Comparison of ENCODE assay signal across 8 mouse cellular contexts in genomic region chr2:136891068-136891950, GRCm38 (mm10). TPM values are rescaled to one million over a fixed set of nuclear protein-coding genes. Genes with fewer than 3 reads are reported as not detected.
A peak's percentile ranks its signal among the peaks of the same experiment; 100 is the strongest.
DNase-seq lines count a peak whose midpoint lies in the region; ATAC-seq and TF ChIP-seq lines count a peak whose summit lies in the region.

Slx4ip (plus strand) TSS chr2:136891218.
AL731706.1 (minus strand) TSS chr2:136891389.
Mkks (minus strand) TSS chr2:136891389.

- TF ChIP-seq CTCF in MEL (IDR thresholded peaks at IDR 0.05 in 2 of 3, conservative IDR thresholded peaks at IDR 0.05 in 1 of 3; ENCODE audit: control insufficient read depth in 1 of 3, insufficient read depth in 1 of 3, low read depth in 2 of 3, low read length in 3 of 3, poor library complexity in 1 of 3, severe bottlenecking in 1 of 3) = no peak
- no peak for TF ChIP-seq CTCF in cerebellum, adult 2 months (IDR thresholded peaks at IDR 0.05; ENCODE audit: borderline replicate concordance, insufficient read depth, low read depth, low read length)
- peak; percentile 46 for TF ChIP-seq CTCF in forebrain, postnatal 0 days (IDR thresholded peaks at IDR 0.05; ENCODE audit: low read depth)

- TF ChIP-seq POLR2A in MEL (IDR thresholded peaks at IDR 0.05; ENCODE audit: control insufficient read depth in 1 of 2, insufficient read depth in 1 of 2, low read depth in 1 of 2, low read length in 2 of 2, poor library complexity in 1 of 2) = peak; percentile 78 to 89
- peak; percentile 87 for TF ChIP-seq POLR2A in cerebellum, adult 2 months (IDR thresholded peaks at IDR 0.05; ENCODE audit: borderline replicate concordance, insufficient read depth, low read length)

- TF ChIP-seq EP300 in MEL (IDR thresholded peaks at IDR 0.05; ENCODE audit: low read depth in 1 of 2, low read length in 2 of 2) = no peak

- H3K27me3 ChIP-seq in MEL (ENCODE audit: control insufficient read depth in 1 of 2, insufficient read depth in 2 of 2, low read length in 2 of 2) = no peaks in the 10 kb centered on the region
- no peaks in the 10 kb centered on the region for H3K27me3 ChIP-seq in cerebellum, adult 2 months (ENCODE audit: control insufficient read depth, insufficient read depth, low read length)
- no peaks in the 10 kb centered on the region for H3K27me3 ChIP-seq in forebrain, postnatal 0 days (ENCODE audit: insufficient read depth, low read length)
- no peaks in the 10 kb centered on the region for H3K27me3 ChIP-seq in lung, embryonic 15.5 days

- peak; percentile 99 for DNase-seq in MEL (ENCODE audit: low read depth, low spot score)
- DNase-seq in cerebellum, adult 2 months = peak; percentile 99 to 100
- peak; percentile 100 for DNase-seq in forebrain, postnatal 0 days
- DNase-seq in heart, postnatal 4 days = peak; percentile 99
- DNase-seq in layer of hippocampus, adult 8-10 months (ENCODE audit: low spot score in 2 of 2) = peak; percentile 99
- peak; percentile 99 for DNase-seq in ovary, adult 18-20 months (ENCODE audit: low spot score)
- peak; percentile 100 for DNase-seq in thymus, postnatal 0 days (ENCODE audit: low spot score)

- TF ChIP-seq RAD21 in MEL (IDR thresholded peaks at IDR 0.05; ENCODE audit: low read depth, low read length) = no peak

- no peaks in the 10 kb centered on the region for H3K9me3 ChIP-seq in MEL (replicated peaks; ENCODE audit: insufficient read depth, low read length)
- no peaks in the 10 kb centered on the region for H3K9me3 ChIP-seq in forebrain, postnatal 0 days (ENCODE audit: low read length)
- no peaks in the 10 kb centered on the region for H3K9me3 ChIP-seq in lung, embryonic 15.5 days

- peak within 1 kb of the TSS; percentile 93 for H3K9ac ChIP-seq in MEL (ENCODE audit: control insufficient read depth, low read depth, low read length, poor library complexity, severe bottlenecking)
- peak within 1 kb of the TSS; percentile 71 for H3K9ac ChIP-seq in forebrain, postnatal 0 days
- H3K9ac ChIP-seq in lung, embryonic 15.5 days = peak within 1 kb of the TSS; percentile 85

- peak within 1 kb of the TSS; percentile 48 for H3K4me2 ChIP-seq in forebrain, postnatal 0 days (ENCODE audit: low read depth)
- H3K4me2 ChIP-seq in lung, embryonic 15.5 days = peak within 1 kb of the TSS; percentile 51

- H3K27ac ChIP-seq in MEL (ENCODE audit: control insufficient read depth, low read depth, low read length) = peak within 1 kb of the TSS; percentile 86
- H3K27ac ChIP-seq in cerebellum, adult 2 months (ENCODE audit: insufficient read depth, low read length) = peak within 1 kb of the TSS; percentile 89
- peak within 1 kb of the TSS; percentile 96 for H3K27ac ChIP-seq in forebrain, postnatal 0 days (ENCODE audit: low read depth, low read length)
- H3K27ac ChIP-seq in lung, embryonic 15.5 days = peak within 1 kb of the TSS; percentile 97

- H3K36me3 ChIP-seq in MEL (ENCODE audit: control insufficient read depth in 1 of 2, insufficient read depth in 2 of 2, low read length in 2 of 2) = peaks cover 0 to 18% of the 10 kb centered on the region in 2 experiments; a peak in 3 of 4 replicates
- H3K36me3 ChIP-seq in forebrain, postnatal 0 days (ENCODE audit: insufficient read depth) = no peaks in the 10 kb centered on the region
- no peaks in the 10 kb centered on the region for H3K36me3 ChIP-seq in lung, embryonic 15.5 days

- H3K4me3 ChIP-seq in MEL (ENCODE audit: control insufficient read depth in 1 of 2, insufficient read depth in 1 of 2, low read depth in 2 of 2, low read length in 2 of 2) = peak within 1 kb of the TSS; percentile 91 to 98
- H3K4me3 ChIP-seq in cerebellum, adult 2 months (replicated peaks; ENCODE audit: insufficient read depth, low read depth, low read length) = peak within 1 kb of the TSS; percentile 86
- peak within 1 kb of the TSS; percentile 77 for H3K4me3 ChIP-seq in forebrain, postnatal 0 days (ENCODE audit: low read depth, low read length)
- peak within 1 kb of the TSS; percentile 91 for H3K4me3 ChIP-seq in lung, embryonic 15.5 days

- peak; percentile 97 for ATAC-seq in forebrain, postnatal 0 days
- ATAC-seq in lung, embryonic 15.5 days (ENCODE audit: borderline replicate concordance, extremely low read depth, low FRiP score, low TSS enrichment) = peak; percentile 98

- H3K4me1 ChIP-seq in MEL (ENCODE audit: control insufficient read depth in 1 of 2, insufficient read depth in 2 of 2, low read length in 2 of 2) = peaks cover 3 to 11% of the 10 kb centered on the region in 2 experiments
- H3K4me1 ChIP-seq in cerebellum, adult 2 months (ENCODE audit: control insufficient read depth, insufficient read depth, low read length) = peaks cover 2% of the 10 kb centered on the region; the same call in 1 of the 2 replicates
- H3K4me1 ChIP-seq in forebrain, postnatal 0 days (ENCODE audit: insufficient read depth) = peaks cover 7% of the 10 kb centered on the region
- peaks cover 11% of the 10 kb centered on the region for H3K4me1 ChIP-seq in lung, embryonic 15.5 days

- under 1% methylated on average over 49 of the region's 49 CpGs for whole genome bisulfite sequencing in cerebellum, adult 2 months
- WGBS in forebrain, postnatal 0 days = 1% methylated on average over 49 of the region's 49 CpGs
- WGBS in lung, embryonic 15.5 days = under 1% methylated on average over 49 of the region's 49 CpGs

- H3K79me2 ChIP-seq in MEL (ENCODE audit: control insufficient read depth, insufficient read depth, low read length, poor library complexity) = peaks cover 19% of the 10 kb centered on the region

TF ChIP-seq in MEL, 35 proteins besides CTCF, POLR2A, EP300 and RAD21 (continues in another document):
- peak; percentile 58 for TF ChIP-seq SIN3A (IDR thresholded peaks at IDR 0.05; ENCODE audit: low read length)
- TF ChIP-seq HCFC1 (IDR thresholded peaks at IDR 0.05; ENCODE audit: low read depth, low read length) = peak; percentile 84
- peak; percentile 36; the same call in 1 of the 2 replicates for TF ChIP-seq RCOR1 (IDR thresholded peaks at IDR 0.05; ENCODE audit: low read depth, low read length)
- peak; percentile 79 for TF ChIP-seq ZMIZ1 (IDR thresholded peaks at IDR 0.05; ENCODE audit: low read depth, low read length)
- TF ChIP-seq MAX (IDR thresholded peaks at IDR 0.05; ENCODE audit: low read length) = peak; percentile 84
- TF ChIP-seq POLR2AphosphoS5 (IDR thresholded peaks at IDR 0.05; ENCODE audit: borderline replicate concordance, low read depth, low read length) = no peak; the same call in 1 of the 2 replicates
- peak; percentile 90 for TF ChIP-seq ELF1 (IDR thresholded peaks at IDR 0.05; ENCODE audit: low read depth, low read length)
- TF ChIP-seq MXI1 (IDR thresholded peaks at IDR 0.05; ENCODE audit: low read depth, low read length) = peak; percentile 38; the same call in 1 of the 2 replicates
- 0 out of 2 replicates have a peak, but pooled peaks have one; percentile 95 for TF ChIP-seq CHD1 (IDR thresholded peaks at IDR 0.05; ENCODE audit: low read depth, low read length)
- peak; percentile 65 for TF ChIP-seq TBP (IDR thresholded peaks at IDR 0.05; ENCODE audit: low read depth, low read length)
- peak; percentile 49; the same call in 1 of the 2 replicates for TF ChIP-seq TCF12 (IDR thresholded peaks at IDR 0.05; ENCODE audit: low read depth, low read length)
- TF ChIP-seq MAZ (IDR thresholded peaks at IDR 0.05; ENCODE audit: low read depth, low read length) = peak; percentile 53; the same call in 1 of the 2 replicates
- no peak for TF ChIP-seq ZNF384 (IDR thresholded peaks at IDR 0.05; ENCODE audit: low read depth, low read length)
- no peak for TF ChIP-seq GABPA (IDR thresholded peaks at IDR 0.05; ENCODE audit: low read depth, low read length)
- TF ChIP-seq NRF1 (IDR thresholded peaks at IDR 0.05; ENCODE audit: insufficient read depth, low read depth, low read length, poor library complexity, severe bottlenecking) = peak; percentile 81

RNA-seq across cellular contexts. Expression of gene Slx4ip, which starts in this region (rescaled TPM):
- 1.1 and 1.3 TPM in 2 replicates for total RNA-seq in MEL (2012; rRNA removed)
- 1 to 10 TPM in 1 of 2 experiments, not detected in 1; 2.5 TPM for polyA plus RNA-seq in MEL (2012; ENCODE audit: insufficient read depth in 1 of 2, insufficient read length in 2 of 2, low read depth in 1 of 2, low replicate concordance in 2 of 2, missing spikeins in 1 of 2)
- 2.5 and 3.0 TPM in 2 replicates for polyA plus RNA-seq in cerebellum, adult 2 months (2012; rRNA removed)
- 8.5 and 13.6 TPM in 2 replicates for total RNA-seq in forebrain, postnatal 0 days (2014; rRNA removed)
- polyA plus RNA-seq in forebrain, postnatal 0 days (2015; fragmentation: Nextera tagmentation; extraction: Ambion mirVana) = 5.1 and 8.1 TPM in 2 replicates
- total RNA-seq in heart, postnatal 4 days (2021) = 1 to 10 TPM; 3.7 to 4.4 TPM
- 1 to 10 TPM; 5.4 to 9.5 (median 7.5) TPM for total RNA-seq in layer of hippocampus, adult 8-10 months (2022)
- polyA plus RNA-seq in lung, embryonic 15.5 days (2015; fragmentation: Nextera tagmentation; extraction: Ambion mirVana) = 7.2 and 7.3 TPM in 2 replicates
- 5.5 and 6.2 TPM in 2 replicates for polyA plus RNA-seq in thymus, postnatal 0 days (2015; fragmentation: Nextera tagmentation; extraction: Ambion mirVana)

RNA-seq across cellular contexts. Expression of gene AL731706.1, which starts in this region (rescaled TPM):
- 14.2 and 16.3 TPM in 2 replicates for total RNA-seq in MEL (2012; rRNA removed)
- polyA plus RNA-seq in MEL (2012; ENCODE audit: insufficient read depth in 1 of 2, insufficient read length in 2 of 2, low read depth in 1 of 2, low replicate concordance in 2 of 2, missing spikeins in 1 of 2) = 10 to 100 TPM in 1 of 2 experiments, not detected in 1; 13.5 TPM
- 32.4 and 40.2 TPM in 2 replicates for polyA plus RNA-seq in cerebellum, adult 2 months (2012; rRNA removed)
- total RNA-seq in forebrain, postnatal 0 days (2014; rRNA removed) = 4.0 and 12.3 TPM in 2 replicates
- 17.6 and 19.3 TPM in 2 replicates for polyA plus RNA-seq in forebrain, postnatal 0 days (2015; fragmentation: Nextera tagmentation; extraction: Ambion mirVana)
- total RNA-seq in heart, postnatal 4 days (2021) = 10 to 100 TPM; 22.6 to 25.7 TPM
- total RNA-seq in layer of hippocampus, adult 8-10 months (2022) = 10 to 100 TPM in 2 of 4 experiments, 1 to 10 TPM in 2; 3.0 to 19.4 (median 12.9) TPM
- polyA plus RNA-seq in lung, embryonic 15.5 days (2015; fragmentation: Nextera tagmentation; extraction: Ambion mirVana) = 25.1 and 31.7 TPM in 2 replicates
- polyA plus RNA-seq in thymus, postnatal 0 days (2015; fragmentation: Nextera tagmentation; extraction: Ambion mirVana) = 30.6 and 31.7 TPM in 2 replicates

RNA-seq across cellular contexts. Expression of gene Mkks, which starts in this region (rescaled TPM):
- total RNA-seq in MEL (2012; rRNA removed) = 3.4 and 4.0 TPM in 2 replicates
- 1 to 10 TPM in 1 of 2 experiments, not detected in 1; 5.1 TPM for polyA plus RNA-seq in MEL (2012; ENCODE audit: insufficient read depth in 1 of 2, insufficient read length in 2 of 2, low read depth in 1 of 2, low replicate concordance in 2 of 2, missing spikeins in 1 of 2)
- 11.7 and 12.2 TPM in 2 replicates for polyA plus RNA-seq in cerebellum, adult 2 months (2012; rRNA removed)
- total RNA-seq in forebrain, postnatal 0 days (2014; rRNA removed) = 11.9 and 14.3 TPM in 2 replicates
- 6.4 and 10.3 TPM in 2 replicates for polyA plus RNA-seq in forebrain, postnatal 0 days (2015; fragmentation: Nextera tagmentation; extraction: Ambion mirVana)
- total RNA-seq in heart, postnatal 4 days (2021) = 10 to 100 TPM; 30.4 to 30.9 TPM
- total RNA-seq in layer of hippocampus, adult 8-10 months (2022) = 10 to 100 TPM; 20.9 to 33.8 (median 26.5) TPM
- 11.6 and 12.1 TPM in 2 replicates for polyA plus RNA-seq in lung, embryonic 15.5 days (2015; fragmentation: Nextera tagmentation; extraction: Ambion mirVana)
- 13.2 and 13.3 TPM in 2 replicates for polyA plus RNA-seq in thymus, postnatal 0 days (2015; fragmentation: Nextera tagmentation; extraction: Ambion mirVana)

Comparison
In these comparisons a context has a peak if more than half of its experiments do, and no peak if none do; other contexts are left out.
1. Peak in every context shown above with its lines: DNase-seq, ATAC-seq, H3K4me3 ChIP-seq and H3K27ac ChIP-seq.